ENCODE assay signal across 8 mouse cellular contexts in genomic region chr17:12317954-12318651, GRCm38 (mm10). TPM values are rescaled to one million over a fixed set of nuclear protein-coding genes. Genes with fewer than 3 reads are reported as not detected.
DNase-seq lines count a peak whose midpoint lies in the region; ATAC-seq and TF ChIP-seq lines count a peak whose summit lies in the region.

No protein-coding gene starts in this region.

- H3K9ac ChIP-seq in heart, embryonic 13.5 days = peak overlapping the region; percentile 97
- peak overlapping the region; percentile 97 for H3K9ac ChIP-seq in hindbrain, embryonic 14.5 days

- DNase-seq in heart, postnatal 4 days = no peak
- peak; percentile 59 for DNase-seq in hindbrain, embryonic 14.5 days (ENCODE audit: low spot score)
- DNase-seq in retina, embryonic 14.5 days (ENCODE audit: low spot score) = no peak
- DNase-seq in left cerebral cortex, adult 8-10 months (ENCODE audit: low spot score in 2 of 2) = no peak

- H3K4me1 ChIP-seq in heart, embryonic 13.5 days = peaks cover 60% of the 10 kb centered on the region
- peaks cover 47% of the 10 kb centered on the region for H3K4me1 ChIP-seq in E14TG2a.4 (replicated peaks; ENCODE audit: low read depth, low read length)
- peaks cover 3% of the 10 kb centered on the region; the same call in 1 of the 2 replicates for H3K4me1 ChIP-seq in cortical plate, adult 2 months (ENCODE audit: control insufficient read depth, insufficient read depth, low read length)
- peaks cover 30% of the 10 kb centered on the region for H3K4me1 ChIP-seq in hindbrain, embryonic 14.5 days (replicated peaks; ENCODE audit: control insufficient read depth, insufficient read depth, low read length)

- no peaks in the 10 kb centered on the region for H3K36me3 ChIP-seq in heart, embryonic 13.5 days
- peaks cover 4% of the 10 kb centered on the region; the same call in 1 of the 2 replicates for H3K36me3 ChIP-seq in E14TG2a.4 (ENCODE audit: insufficient read depth, low read length)
- no peaks in the 10 kb centered on the region for H3K36me3 ChIP-seq in hindbrain, embryonic 14.5 days (replicated peaks; ENCODE audit: control insufficient read depth, insufficient read depth)

- peak overlapping the region; percentile 98 for H3K27ac ChIP-seq in heart, embryonic 13.5 days (replicated peaks)
- peak overlapping the region; percentile 76 for H3K27ac ChIP-seq in cortical plate, adult 2 months (ENCODE audit: insufficient read depth, low read length)
- peak overlapping the region; percentile 99 for H3K27ac ChIP-seq in hindbrain, embryonic 14.5 days

- ATAC-seq in heart, embryonic 13.5 days (ENCODE audit: extremely low read depth, insufficient number of reproducible peaks, low FRiP score, low TSS enrichment) = peak; percentile 56
- peak; percentile 80 for ATAC-seq in hindbrain, embryonic 14.5 days (ENCODE audit: low FRiP score)
- ATAC-seq in megakaryocyte-erythroid progenitor cell, adult 5-6 weeks (replicated peaks; ENCODE audit: low FRiP score, low TSS enrichment, poor library complexity, severe bottlenecking) = peak; percentile 3; the same call in 1 of the 2 replicates

- WGBS in heart, embryonic 13.5 days = under 1% methylated on average over 58 of the region's 59 CpGs
- WGBS in hindbrain, embryonic 14.5 days = 0% methylated on average over 55 of the region's 59 CpGs

- H3K27me3 ChIP-seq in heart, embryonic 13.5 days (replicated peaks) = no peaks in the 10 kb centered on the region
- no peaks in the 10 kb centered on the region for H3K27me3 ChIP-seq in E14TG2a.4 (ENCODE audit: insufficient read depth, low read length)
- H3K27me3 ChIP-seq in hindbrain, embryonic 14.5 days (ENCODE audit: control insufficient read depth, insufficient read depth, low read length) = no peaks in the 10 kb centered on the region

- TF ChIP-seq CTCF in E14TG2a.4 (conservative IDR thresholded peaks at IDR 0.05; ENCODE audit: low read length) = no peak
- TF ChIP-seq CTCF in cortical plate, adult 2 months (IDR thresholded peaks at IDR 0.05; ENCODE audit: extremely low read depth, insufficient read depth, low read length) = no peak

- H3K4me3 ChIP-seq in heart, embryonic 13.5 days = peak overlapping the region; percentile 98
- H3K4me3 ChIP-seq in E14TG2a.4 (replicated peaks; ENCODE audit: low read length) = peak overlapping the region; percentile 99
- peak overlapping the region; percentile 54 for H3K4me3 ChIP-seq in cortical plate, adult 2 months (ENCODE audit: insufficient read depth, low read length)
- H3K4me3 ChIP-seq in hindbrain, embryonic 14.5 days (replicated peaks; ENCODE audit: low read length) = peak overlapping the region; percentile 96

- H3K4me2 ChIP-seq in heart, embryonic 13.5 days = peak overlapping the region; percentile 88
- H3K4me2 ChIP-seq in hindbrain, embryonic 14.5 days (replicated peaks) = peak overlapping the region; percentile 57

- TF ChIP-seq POLR2A in cortical plate, adult 2 months (IDR thresholded peaks at IDR 0.05; ENCODE audit: extremely low read depth, insufficient read depth, low read length) = no peak

- no peaks in the 10 kb centered on the region for H3K9me3 ChIP-seq in heart, embryonic 13.5 days
- H3K9me3 ChIP-seq in E14TG2a.4 (ENCODE audit: low read length) = no peaks in the 10 kb centered on the region
- no peaks in the 10 kb centered on the region for H3K9me3 ChIP-seq in hindbrain, embryonic 14.5 days (ENCODE audit: control insufficient read depth, low read length)

RNA-seq across cellular contexts. Expression of gene Map3k4, which starts 0.5 kb away (rescaled TPM):
- polyA plus RNA-seq in heart, embryonic 13.5 days (2015; fragmentation: Nextera tagmentation; extraction: Ambion mirVana) = 31.8 and 34.4 TPM in 2 replicates
- total RNA-seq in heart, postnatal 4 days (2021) = 10 to 100 TPM; 34.4 to 41.5 TPM
- 25.4 and 28.1 TPM in 2 replicates for polyA plus RNA-seq in cortical plate, adult 2 months (2012; rRNA removed)
- polyA plus RNA-seq in hindbrain, embryonic 14.5 days (2014; fragmentation: Nextera tagmentation; extraction: Ambion mirVana) = 35.9 and 43.6 TPM in 2 replicates
- 18.8 and 19.9 TPM in 2 replicates for total RNA-seq in megakaryocyte-erythroid progenitor cell, adult 5-6 weeks (2014; fragmentation: Nextera tagmentation)
- total RNA-seq in megakaryocyte-erythroid progenitor cell, adult 5-6 weeks (2017) = 18.2 and 20.2 TPM in 2 replicates
- total RNA-seq in left cerebral cortex, adult 8-10 months (2022) = 10 to 100 TPM; 45.7 to 57.2 (median 49.1) TPM

Comparison
In these comparisons a context has a peak if more than half of its experiments do, and no peak if none do; other contexts are left out.
1. ATAC-seq: peak in every context shown above with its lines; median percentile 80 in hindbrain, embryonic 14.5 days; 56 in heart, embryonic 13.5 days; 3 in megakaryocyte-erythroid progenitor cell, adult 5-6 weeks.